Mouse (Mus musculus) ovary, postnatal 10 days (tissue): ENCODE results near the gene Sumo2.
"Not testable (repeated sequence)": the region's sequence is repeated elsewhere in the genome, so short reads cannot be mapped to it uniquely, and the experiment has no call there.

Experiments used
- DNase-seq: peaks from one replicate; pipeline ENCODE4 v3.0.0; 2022; ENCODE audit warnings: low spot score

Sumo2 gene

GRCm38 (mm10) chr11:115518693-115519092, 17.4 kb downstream of the Sumo2 start:
- no peak for DNase-seq

- no peak for DNase-seq
Measured at GRCm38 (mm10) chr11:115516942-115517341, 19.1 kb downstream of the Sumo2 start.

GRCm38 (mm10) chr11:115515021-115515420, 21.1 kb downstream of the Sumo2 start:
- no peak for DNase-seq

GRCm38 (mm10) chr11:115514238-115514663, 21.8 kb downstream of the Sumo2 start, which contains the start of gene Jpt1:
TSS of gene Jpt1 (minus strand) at chr11:115514387.
- peak; percentile 98 for DNase-seq

GRCm38 (mm10) chr11:115513271-115514237, 22.5 kb downstream of the Sumo2 start:
- peak; percentile 21 for DNase-seq

DNA sequence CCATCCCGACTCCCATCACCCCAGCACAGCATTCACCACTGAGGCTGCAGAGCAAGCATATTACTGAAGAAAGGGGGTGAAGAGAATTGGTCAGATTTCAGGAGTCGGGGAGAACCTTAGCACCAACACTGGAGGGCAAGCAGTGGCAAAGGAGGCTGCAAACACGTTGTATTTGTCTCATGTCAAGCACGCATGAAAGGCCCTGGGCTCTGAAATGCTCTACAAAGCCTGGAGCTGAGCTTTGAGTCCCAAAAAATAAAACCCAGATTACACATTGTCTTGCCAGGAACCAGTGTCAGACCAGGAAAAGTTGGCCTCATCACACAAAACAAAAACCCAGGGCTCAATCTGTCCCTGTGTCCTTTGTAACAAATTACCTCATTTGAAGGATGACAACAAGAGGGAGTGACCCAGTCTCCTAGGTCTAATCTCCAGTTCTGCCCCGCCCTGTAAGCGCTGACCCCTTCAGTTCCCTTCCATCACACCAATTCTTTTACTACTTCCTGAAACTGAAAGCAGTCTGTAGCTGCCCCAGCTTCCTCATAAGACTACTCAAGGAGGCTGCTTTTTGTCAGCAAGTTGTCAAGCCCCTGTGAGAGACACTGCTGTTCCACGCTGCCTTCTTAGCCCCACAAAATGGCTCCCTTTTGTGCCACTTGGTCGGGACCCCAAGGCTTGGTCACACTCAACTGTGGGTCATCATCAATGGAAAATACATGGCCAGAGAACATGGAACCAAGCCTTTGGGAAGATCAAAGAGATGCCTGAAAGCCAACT, 23.5 kb downstream of the Sumo2 start:
- no peak for DNase-seq

DNA sequence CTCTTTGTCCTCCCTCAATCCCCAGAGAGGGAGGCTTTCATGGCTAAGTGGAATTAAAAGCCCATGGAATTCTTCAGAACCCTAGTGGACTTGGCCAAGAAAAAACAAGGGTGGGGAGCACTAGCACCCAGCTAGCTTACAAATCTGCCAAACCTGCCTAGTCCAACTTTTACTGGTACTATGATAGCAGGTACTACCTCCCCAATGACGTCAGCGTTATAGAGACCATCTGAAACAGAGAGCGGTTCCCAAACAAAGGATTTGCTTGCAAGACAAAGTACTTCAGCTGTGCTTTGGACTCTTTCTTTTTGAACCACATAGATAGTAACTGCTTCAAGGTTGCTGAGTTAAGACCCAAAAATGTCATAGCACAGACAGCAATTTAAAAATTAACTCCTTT, 24.1 kb downstream of the Sumo2 start:
- no peak for DNase-seq

DNA sequence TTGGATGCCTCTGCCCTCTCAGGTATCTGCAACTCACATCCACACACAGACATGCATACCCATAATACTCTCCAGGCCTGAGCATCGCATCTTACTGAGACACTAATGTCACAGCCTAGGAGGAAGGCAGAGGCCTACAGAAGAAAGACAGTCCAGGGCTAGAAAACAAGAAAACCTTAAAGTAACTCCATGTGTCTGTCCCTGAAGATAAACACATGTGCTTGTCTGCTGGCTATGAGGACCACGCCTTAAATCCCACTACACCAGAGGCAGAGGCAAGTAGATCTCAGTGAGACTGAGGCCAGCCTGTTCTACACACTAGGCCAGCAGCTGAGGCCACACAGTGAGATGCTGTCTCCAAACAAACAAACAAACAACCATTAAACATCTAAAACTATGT, 25.0 kb downstream of the Sumo2 start:
- no peak for DNase-seq

DNA sequence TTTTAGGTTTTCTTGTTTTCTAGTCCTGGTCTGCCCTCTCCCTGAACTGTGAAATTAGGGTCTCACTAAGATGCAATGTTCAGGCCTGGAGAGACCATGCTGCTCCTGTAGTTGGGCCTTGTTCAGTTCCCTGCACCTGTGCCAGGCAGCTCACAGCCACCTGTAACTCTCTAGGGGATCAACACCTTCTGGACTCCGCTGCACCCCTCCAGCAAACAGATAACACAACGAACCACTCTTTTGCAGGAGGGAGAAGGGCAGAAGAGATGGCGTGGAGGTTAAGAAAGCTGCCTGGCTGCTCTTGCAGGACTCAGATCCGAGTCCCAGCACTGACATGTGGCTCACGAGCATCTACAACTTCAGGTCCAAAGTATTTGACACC, 25.6 kb downstream of the Sumo2 start:
- no peak for DNase-seq

DNA sequence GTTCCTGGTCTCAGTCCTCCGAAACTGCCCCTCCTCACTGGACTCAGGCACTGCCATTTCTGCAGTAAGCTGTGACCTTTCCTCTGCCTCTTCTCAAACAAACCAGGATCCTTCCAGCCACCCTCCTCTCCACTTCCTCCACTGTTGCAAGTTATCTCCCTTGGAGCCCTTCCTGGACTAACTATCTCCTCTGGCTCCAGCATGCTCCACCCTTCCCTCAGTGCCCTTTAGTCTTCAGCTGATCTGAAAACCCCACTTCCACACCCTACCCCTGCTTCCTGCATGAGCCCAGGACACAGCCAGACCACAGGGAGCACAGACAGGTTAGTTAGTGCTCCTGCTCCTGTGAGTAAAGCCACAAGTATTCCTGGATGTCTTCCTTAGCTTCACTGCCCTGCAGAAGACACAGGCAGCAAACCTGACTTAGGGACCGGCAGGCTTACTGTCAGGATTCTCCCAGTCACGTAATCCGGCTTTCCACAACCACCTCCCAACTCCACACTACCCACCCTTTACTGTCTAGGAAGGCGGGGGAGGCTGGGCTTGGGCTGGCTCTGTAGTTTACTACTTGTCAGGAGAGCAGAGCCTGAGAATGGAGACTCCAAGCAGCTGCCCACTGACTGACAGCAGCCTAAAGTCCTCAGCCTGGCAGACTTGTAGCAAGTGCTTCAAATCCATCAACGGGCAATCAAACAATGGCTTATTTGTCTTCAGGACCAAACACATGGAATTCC, 26.1 kb downstream of the Sumo2 start:
- DNase-seq, result no peak

- DNase-seq, result no peak
Measured at GRCm38 (mm10) chr11:115508061-115508460, 28.0 kb downstream of the Sumo2 start.

- DNase-seq, result no peak
Measured at GRCm38 (mm10) chr11:115506586-115506985, 29.5 kb downstream of the Sumo2 start.

DNA sequence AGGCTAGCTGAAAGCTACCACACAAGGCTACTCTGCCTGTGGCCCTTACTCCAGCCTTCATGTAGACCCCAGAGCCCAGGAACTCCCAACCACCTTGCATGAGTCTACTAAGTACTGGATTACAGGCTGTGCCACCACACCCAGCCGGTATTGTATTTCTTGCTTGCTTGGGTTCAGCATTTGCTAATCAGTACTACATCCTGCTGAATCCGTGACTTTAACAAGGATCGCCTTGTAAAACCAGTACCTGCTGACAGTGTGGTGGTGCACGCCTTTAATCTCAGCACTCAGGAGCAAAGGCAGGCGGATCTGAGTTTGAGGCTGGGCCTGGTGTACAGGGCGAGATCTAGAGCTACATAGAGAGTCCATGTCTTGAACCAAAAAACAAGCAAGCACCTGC, 33.4 kb downstream of the Sumo2 start:
- no peak for DNase-seq

GRCm38 (mm10) chr11:115496559-115496958, 39.5 kb downstream of the Sumo2 start:
- DNase-seq, result not testable (repeated sequence)

DNA sequence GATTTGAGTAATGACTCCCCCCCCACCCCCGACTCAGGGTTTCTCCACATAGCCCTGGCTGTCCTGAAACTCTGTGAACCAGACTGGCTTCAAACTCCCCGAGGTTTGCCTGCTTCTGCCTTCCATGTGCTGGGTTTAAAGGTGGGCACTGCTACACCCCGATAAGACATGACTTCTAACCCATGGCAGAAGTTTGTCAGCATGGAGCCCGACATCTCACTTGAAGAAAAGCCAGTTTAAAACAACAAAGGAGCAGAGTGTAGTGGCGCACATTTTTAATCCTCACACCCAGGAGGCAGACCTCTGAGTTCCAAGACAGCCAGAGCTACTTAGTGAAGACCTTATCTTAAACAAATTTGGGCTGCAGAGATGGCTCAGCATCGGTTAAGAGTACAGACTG, 43.7 kb downstream of the Sumo2 start:
- no peak for DNase-seq

- DNase-seq, result peak; percentile 60
Measured at GRCm38 (mm10) chr11:115491356-115492083, 44.6 kb downstream of the Sumo2 start, which contains the start of gene Nt5c. TSS of gene Nt5c (minus strand) at chr11:115491862.

- no peak for DNase-seq
Measured at GRCm38 (mm10) chr11:115490441-115491355, 45.4 kb downstream of the Sumo2 start.

- no peak for DNase-seq
Measured at GRCm38 (mm10) chr11:115488551-115489104, 47.4 kb downstream of the Sumo2 start.

DNA sequence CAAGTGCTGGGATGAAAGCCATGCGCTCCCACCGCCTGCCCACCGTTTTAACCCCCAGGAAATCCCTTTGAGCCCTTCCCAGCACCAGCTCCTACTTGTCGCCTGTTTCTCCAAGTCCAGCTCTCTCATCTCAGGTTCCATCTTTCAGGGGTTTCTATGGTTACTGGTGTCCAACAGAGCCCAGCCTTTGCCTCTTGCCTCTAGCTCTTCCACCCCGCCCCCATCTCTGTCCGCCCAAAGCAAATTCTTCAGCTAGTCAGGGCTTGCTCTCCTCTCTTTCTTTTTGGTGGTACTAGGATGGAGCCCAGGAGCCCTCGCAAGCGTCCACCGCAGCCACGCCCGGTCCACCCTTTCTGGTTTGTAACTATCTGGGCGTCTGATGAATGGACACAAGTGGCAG, 50.9 kb downstream of the Sumo2 start:
- DNase-seq, result no peak

GRCm38 (mm10) chr11:115483726-115484125, 52.4 kb downstream of the Sumo2 start:
- peak; percentile 50 for DNase-seq
